Mouse (Mus musculus): ENCODE data around the gene Trp63.

Gene Trp63

DNA sequence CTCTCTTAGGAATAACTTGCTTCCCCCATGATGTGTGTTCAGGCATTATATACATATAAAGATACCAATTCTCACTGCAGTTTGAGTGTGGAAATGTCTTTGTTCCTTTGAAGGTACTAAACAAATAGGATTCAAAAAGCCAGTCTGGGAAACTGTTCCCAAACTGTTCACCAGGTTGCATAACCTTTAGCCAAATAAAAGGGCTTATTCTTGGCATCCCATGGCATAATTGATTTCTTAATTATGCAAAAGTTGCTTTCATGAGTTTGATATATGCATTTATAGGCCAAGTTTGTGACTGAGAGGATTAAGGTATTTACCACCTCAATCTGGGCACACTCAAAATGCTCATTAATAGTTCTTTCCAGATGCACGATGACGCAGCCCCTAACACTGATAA lies 192.1 kb downstream of the Trp63 start:
- DNase-seq (ENCODE audit: low read depth): no peak

GRCm38 (mm10) chr16:25877416-25877965 lies 193.9 kb downstream of the Trp63 start:
- no peak for DNase-seq (ENCODE audit: low read depth)

GRCm38 (mm10) chr16:25878116-25878515 lies 194.6 kb downstream of the Trp63 start:
- DNase-seq (ENCODE audit: low read depth): no peak

GRCm38 (mm10) chr16:25899071-25899470 lies 215.5 kb downstream of the Trp63 start:
- DNase-seq (ENCODE audit: low read depth): no peak

DNA sequence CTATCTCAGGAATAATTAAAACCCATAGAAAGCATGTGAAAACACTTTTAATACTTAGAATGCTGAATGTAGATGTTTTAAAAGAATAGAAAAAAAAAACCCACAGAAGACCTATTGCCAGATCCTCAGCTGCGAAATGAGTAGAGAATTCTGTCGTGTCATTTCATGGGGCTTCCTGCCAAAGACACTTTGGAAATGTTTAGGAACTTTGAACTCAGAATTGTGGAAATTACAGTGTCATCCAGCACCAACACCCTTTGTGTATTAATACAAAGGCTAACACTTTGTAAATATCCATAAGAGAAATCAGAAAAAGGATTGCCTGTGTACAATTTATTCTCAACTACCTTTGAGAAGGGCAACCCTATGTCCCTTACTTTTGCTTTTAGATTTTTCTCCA lies 216.1 kb downstream of the Trp63 start:
- no peak for DNase-seq (ENCODE audit: low read depth)

DNA sequence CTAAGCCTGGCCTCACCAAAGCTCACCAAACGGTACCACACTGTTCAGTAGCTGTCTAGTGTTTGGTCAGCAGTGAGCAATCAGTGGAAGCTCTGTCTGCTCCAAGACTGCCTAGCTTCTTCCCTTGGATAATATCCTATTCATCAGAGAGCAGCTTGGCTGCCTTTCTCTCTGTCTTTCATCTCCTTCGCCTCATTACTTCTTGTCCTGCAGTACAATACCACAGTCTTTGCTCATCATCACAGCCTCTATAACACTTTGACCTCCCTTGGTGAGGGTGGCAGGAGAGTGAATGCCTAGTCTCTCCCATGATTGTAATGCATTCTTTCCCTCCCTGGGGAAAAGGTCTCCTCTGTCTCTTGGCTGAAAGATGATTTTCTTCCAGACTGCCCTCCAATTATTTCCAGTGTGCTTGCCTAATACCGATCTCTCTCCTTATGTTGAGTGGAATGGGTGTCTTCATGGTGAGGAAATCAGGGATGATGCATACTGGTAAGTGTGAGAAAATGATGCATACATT lies 216.9 kb downstream of the Trp63 start:
- DNase-seq (ENCODE audit: low read depth): no peak

- no peak for DNase-seq (ENCODE audit: low read depth)
Measured at GRCm38 (mm10) chr16:25912185-25912584, 228.6 kb downstream of the Trp63 start.

DNA sequence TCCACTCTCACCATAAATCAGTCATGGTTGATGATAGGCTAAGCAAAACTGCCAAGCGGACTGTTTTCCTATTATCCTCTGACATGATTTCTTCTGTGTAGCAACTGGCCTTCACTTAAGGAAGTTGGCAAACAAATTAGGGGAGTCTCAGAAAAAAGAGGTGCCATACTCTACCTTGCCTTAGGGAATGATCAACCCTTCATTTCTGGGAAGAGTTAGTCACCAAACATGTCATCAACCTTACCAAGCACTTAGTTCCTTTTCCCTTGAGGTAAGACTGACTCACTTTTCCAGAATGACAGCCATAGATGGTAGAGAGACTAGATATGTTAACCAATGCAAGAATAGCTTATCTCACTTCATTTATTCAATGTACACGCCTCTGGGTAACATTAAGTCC lies 250.6 kb downstream of the Trp63 start:
- DNase-seq (ENCODE audit: low read depth): no peak

All from c-Kit-positive CD71-positive TER-119-negative erythroid progenitor cells, embryonic 14.5 days (primary cell).